Mouse (Mus musculus) embryonic facial prominence, embryonic 15.5 days (tissue): ENCODE results near the gene Gm49387. TPM values are rescaled to one million over a fixed set of nuclear protein-coding genes. Genes with fewer than 3 reads are reported as not detected.
A peak's percentile ranks its signal among the peaks of the same experiment; 100 is the strongest.

Experiments
- ATAC-seq: fragments of 200-750 bp; cut with Nextera tagmentation; 2 replicates; pipeline ENCODE4 v1.8.0; 2017; ENCODE audit warnings: low read depth, moderate TSS enrichment; ENCODE audit not compliant: insufficient number of reproducible peaks, low FRiP score, low TSS enrichment
- H3K27ac ChIP-seq: fragments of 300-500 bp; sonication (generic); replicated peaks from 2 replicates; pipeline ENCODE4 v1.5.1; 2015; ENCODE audit warnings: mild to moderate bottlenecking, inconsistent platforms
- H3K27me3 ChIP-seq: fragments of 300-500 bp; sonication (generic); 2 replicates; pipeline ENCODE4 v1.6.1; 2015; ENCODE audit warnings: inconsistent platforms
- H3K36me3 ChIP-seq: fragments of 300-500 bp; sonication (generic); 2 replicates; pipeline ENCODE4 v1.6.1; 2015; ENCODE audit warnings: mild to moderate bottlenecking, inconsistent platforms
- H3K4me1 ChIP-seq: fragments of 300-500 bp; sonication (generic); 2 replicates; pipeline ENCODE4 v1.6.1; 2015; ENCODE audit warnings: inconsistent platforms
- H3K4me2 ChIP-seq: fragments of 300-500 bp; sonication (generic); replicated peaks from 2 replicates; pipeline ENCODE4 v1.6.1; 2015; ENCODE audit warnings: mild to moderate bottlenecking, inconsistent platforms
- H3K4me3 ChIP-seq: fragments of 300-500 bp; sonication (generic); replicated peaks from 2 replicates; pipeline ENCODE4 v1.5.1; 2015; ENCODE audit warnings: mild to moderate bottlenecking, inconsistent platforms
- H3K9ac ChIP-seq: fragments of 300-500 bp; sonication (generic); 2 replicates; pipeline ENCODE4 v1.6.1; 2015; ENCODE audit warnings: inconsistent platforms
- H3K9me3 ChIP-seq: fragments of 300-500 bp; sonication (generic); replicated peaks from 2 replicates; pipeline ENCODE4 v1.6.1; 2016; ENCODE audit warnings: inconsistent platforms
- WGBS: fragments of 180-500 bp; shearing (Covaris S2); methylation state at CpG from one replicate; pipeline ENCODE4 v1.1.7; 2015; 5-methylcytosine and 5-hydroxymethylcytosine counted together
- polyA plus RNA-seq: library from polyadenylated mRNA; unstranded; fragments of >200 nt; fragmentation: Nextera tagmentation; extraction: Ambion mirVana; gene quantifications from 2 replicates; pipeline ENCODE4 v1.2.1, GENCODE M21; 2015

Gene Gm49387
- polyA plus RNA-seq, 1 experiment from 2014 or later, result 3.8 TPM

DNA sequence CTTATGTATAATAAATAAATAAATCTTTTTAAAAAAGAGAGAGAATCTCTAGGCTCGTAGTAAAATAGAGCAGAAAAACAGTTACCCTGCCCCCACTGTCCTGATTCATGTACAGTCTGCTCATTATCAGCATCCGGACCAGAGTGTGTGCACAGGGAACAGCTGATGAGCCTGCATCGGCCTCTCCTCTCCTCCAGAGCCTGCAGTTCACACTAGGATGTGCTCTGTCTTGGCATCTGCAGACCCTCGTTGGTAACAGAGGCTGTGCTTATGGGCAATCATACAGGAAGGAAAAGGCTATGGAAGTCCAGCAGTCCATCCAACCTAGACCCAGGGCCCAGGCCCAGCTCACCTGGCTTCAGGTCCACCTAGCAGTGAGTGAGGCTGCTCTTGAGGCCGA, 11.4 kb upstream of the Gm49387 start:
- Histone ChIP-seq H3K27me3 (no peaks in the 10 kb centered on the region), H3K9ac (no peak overlapping the region), H3K36me3 (no peaks in the 10 kb centered on the region), H3K4me1 (no peaks in the 10 kb centered on the region), H3K4me3 (no peak overlapping the region), H3K9me3 (no peaks in the 10 kb centered on the region), H3K4me2 (no peak overlapping the region), H3K27ac (no peak overlapping the region)
- ATAC-seq, result no peak
- WGBS, result 74% methylated on average over 5 of the region's 5 CpGs

DNA sequence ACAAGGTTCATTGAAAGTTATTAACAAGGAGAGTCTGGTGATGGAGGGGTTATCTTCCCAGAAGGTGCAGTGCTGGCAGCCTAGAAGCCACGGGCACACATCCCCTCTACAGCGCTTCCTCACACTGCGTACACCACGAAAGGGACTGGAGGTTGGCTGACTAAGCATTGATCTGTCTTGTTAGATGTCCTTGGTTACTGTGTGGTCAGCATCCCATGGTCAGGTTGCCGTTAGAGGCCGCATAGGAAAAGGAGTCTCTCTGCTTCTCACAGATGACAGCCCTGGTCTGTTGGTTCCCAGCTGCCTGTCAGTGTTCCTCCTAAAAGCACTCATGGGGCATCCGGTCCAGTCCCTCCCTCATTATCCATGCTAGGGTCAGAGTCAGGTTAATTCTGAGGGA, 10.5 kb upstream of the Gm49387 start:
- Histone ChIP-seq H3K36me3 (no peaks in the 10 kb centered on the region), H3K27me3 (no peaks in the 10 kb centered on the region), H3K9ac (no peak overlapping the region), H3K4me1 (no peaks in the 10 kb centered on the region), H3K9me3 (no peaks in the 10 kb centered on the region), H3K27ac (no peak overlapping the region), H3K4me2 (no peak overlapping the region), H3K4me3 (no peak overlapping the region)
- ATAC-seq, result no peak
- WGBS, result 84% methylated on average over 7 of the region's 7 CpGs

DNA sequence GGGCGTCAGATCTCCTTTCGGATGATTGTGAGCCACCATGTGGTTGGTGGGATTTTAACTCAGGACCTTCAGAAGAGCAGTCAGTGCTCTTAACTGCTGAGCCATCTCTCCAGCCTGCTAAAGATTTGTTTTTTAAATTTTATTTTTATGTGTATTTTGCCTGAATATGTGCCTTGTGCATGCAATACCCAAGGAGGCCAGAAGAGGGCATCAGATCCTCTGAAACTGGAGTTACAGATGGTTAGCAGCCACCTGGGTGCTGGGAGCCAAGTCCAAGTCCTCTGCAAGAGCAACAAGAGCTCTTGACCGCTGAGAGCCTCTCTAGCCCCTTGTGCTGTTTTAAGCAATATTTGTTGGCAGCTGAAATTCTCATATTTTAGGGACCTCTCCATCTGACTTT, 9.7 kb upstream of the Gm49387 start:
- WGBS, result 97% methylated on average over 3 of the region's 3 CpGs
- no peak overlapping the region for H3K27ac ChIP-seq
- H3K9ac ChIP-seq, result no peak overlapping the region
- H3K9me3 ChIP-seq, result no peaks in the 10 kb centered on the region
- H3K4me3 ChIP-seq, result no peak overlapping the region
- no peak for ATAC-seq
- H3K4me1 ChIP-seq, result no peaks in the 10 kb centered on the region
- no peak overlapping the region for H3K4me2 ChIP-seq
- H3K36me3 ChIP-seq, result no peaks in the 10 kb centered on the region
- no peaks in the 10 kb centered on the region for H3K27me3 ChIP-seq

DNA sequence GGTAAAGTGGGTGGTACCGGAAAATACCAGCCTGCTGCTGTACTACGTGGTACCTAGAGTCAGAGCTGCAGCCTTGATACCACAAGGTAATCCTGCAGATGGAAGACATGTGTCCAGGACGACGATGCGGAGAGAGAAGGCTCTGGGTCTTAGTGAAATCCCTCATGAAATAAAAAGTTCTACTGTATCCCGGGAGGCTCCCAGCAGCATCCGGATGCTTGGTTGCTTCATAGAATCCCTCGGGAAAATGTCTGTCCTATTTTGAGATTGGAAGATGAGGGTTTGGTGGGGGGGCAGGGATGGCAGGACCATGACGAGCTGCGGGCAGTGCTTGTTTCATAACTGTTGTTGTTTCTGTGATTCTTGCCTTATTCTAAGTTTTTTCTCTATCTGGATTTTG, 7.3 kb upstream of the Gm49387 start:
- no peaks in the 10 kb centered on the region for H3K36me3 ChIP-seq
- no peaks in the 10 kb centered on the region for H3K27me3 ChIP-seq
- no peaks in the 10 kb centered on the region for H3K9me3 ChIP-seq
- ATAC-seq, result no peak
- no peak overlapping the region for H3K4me2 ChIP-seq
- H3K27ac ChIP-seq, result no peak overlapping the region
- no peak overlapping the region for H3K4me3 ChIP-seq
- no peaks in the 10 kb centered on the region for H3K4me1 ChIP-seq
- no peak overlapping the region for H3K9ac ChIP-seq
- 77% methylated on average over 10 of the region's 10 CpGs for WGBS

DNA sequence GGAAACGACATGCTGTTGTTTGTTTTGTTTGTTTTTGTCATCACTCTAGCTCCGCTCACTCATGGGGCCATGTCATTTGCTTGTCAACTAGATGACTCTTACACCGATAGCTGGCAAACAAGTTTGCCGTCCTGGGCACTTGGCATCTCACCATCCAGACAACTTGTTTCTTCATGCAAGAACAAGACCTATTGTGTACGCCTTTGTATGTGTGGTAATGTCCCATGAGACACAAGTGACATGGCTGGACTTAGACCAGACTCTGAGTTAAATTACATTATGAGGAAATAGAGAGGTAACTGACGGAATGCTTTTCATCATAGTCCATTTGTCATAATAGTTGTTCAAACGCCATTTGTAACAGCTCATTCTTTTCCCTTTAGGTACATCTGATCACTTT, 5.2 kb upstream of the Gm49387 start:
- H3K4me1 ChIP-seq, result peaks cover 7% of the 10 kb centered on the region
- no peak overlapping the region for H3K9ac ChIP-seq
- H3K4me3 ChIP-seq, result no peak overlapping the region
- no peak overlapping the region for H3K27ac ChIP-seq
- no peaks in the 10 kb centered on the region for H3K36me3 ChIP-seq
- ATAC-seq, result no peak
- no peaks in the 10 kb centered on the region for H3K27me3 ChIP-seq
- 84% methylated on average over 7 of the region's 7 CpGs for WGBS
- H3K9me3 ChIP-seq, result no peaks in the 10 kb centered on the region
- H3K4me2 ChIP-seq, result no peak overlapping the region

DNA sequence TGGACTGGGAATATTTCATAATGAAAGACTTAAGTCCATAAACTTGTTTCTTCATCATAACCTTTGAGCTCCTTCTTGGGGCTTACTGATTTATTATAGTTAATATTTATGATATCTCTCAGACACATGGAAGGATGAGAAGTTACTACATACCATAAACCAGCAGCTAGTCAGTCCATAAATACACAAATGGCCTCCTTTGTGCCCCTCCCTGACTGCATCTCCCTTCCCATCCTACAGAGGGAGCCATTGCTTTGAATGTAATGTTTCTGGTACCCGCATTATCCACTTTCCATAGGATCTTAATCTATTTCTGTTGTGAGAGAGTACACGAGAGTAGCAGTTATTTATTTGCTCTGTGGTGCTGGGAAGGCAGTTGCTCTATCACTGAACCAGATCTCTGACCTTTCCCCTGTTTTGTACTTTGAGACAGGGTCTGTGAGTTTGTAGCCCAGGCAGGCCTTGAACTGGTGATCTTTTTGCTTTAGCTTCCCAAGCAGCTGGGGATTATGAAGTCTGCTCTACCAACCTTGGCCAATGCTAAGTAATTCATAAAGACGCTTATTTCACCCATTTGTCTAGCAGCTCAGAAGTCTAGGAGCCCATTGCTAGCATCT, 4.4 kb upstream of the Gm49387 start:
- no peak for ATAC-seq
- Histone ChIP-seq H3K9ac (no peak overlapping the region), H3K4me3 (no peak overlapping the region), H3K4me2 (no peak overlapping the region), H3K4me1 (peaks cover 12% of the 10 kb centered on the region), H3K36me3 (no peaks in the 10 kb centered on the region), H3K27me3 (no peaks in the 10 kb centered on the region), H3K9me3 (no peaks in the 10 kb centered on the region), H3K27ac (no peak overlapping the region)
- 65% methylated on average over 3 of the region's 3 CpGs for WGBS

DNA sequence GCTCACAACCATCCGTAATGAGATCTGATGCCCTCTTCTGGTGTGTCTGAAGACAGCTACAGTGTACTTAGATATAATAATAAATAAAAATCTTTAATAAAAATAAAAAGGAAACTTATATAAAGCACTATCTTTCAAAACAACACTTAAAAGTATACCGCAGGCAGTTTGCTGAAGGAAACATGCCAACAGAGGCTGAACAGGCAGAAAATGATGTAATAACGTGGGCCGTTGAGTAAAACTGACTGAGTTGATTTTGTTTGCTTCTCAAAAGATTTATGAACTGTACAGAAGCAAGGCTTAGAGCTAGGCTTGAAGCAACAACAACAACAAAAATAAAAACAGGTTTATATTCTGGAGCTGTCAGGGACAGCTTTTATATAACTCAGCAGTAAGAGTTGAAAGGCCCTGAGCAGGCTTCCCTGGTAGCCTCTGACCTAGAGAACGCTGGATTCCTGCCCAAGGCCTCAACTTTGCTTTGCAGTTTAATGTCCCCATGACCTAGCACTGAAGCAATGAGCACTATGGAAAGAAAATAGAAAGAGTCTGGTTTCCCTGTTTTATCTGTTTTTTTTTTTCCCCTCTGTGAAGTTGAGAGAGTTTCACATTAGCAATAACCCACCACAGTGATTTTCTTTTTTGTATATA, 3.6 kb upstream of the Gm49387 start:
- Histone ChIP-seq H3K9ac (no peak overlapping the region), H3K9me3 (no peaks in the 10 kb centered on the region), H3K27me3 (no peaks in the 10 kb centered on the region), H3K4me2 (no peak overlapping the region), H3K36me3 (no peaks in the 10 kb centered on the region), H3K27ac (no peak overlapping the region), H3K4me1 (peaks cover 14% of the 10 kb centered on the region), H3K4me3 (no peak overlapping the region)
- no peak for ATAC-seq
- 89% methylated on average over 5 of the region's 5 CpGs for WGBS

DNA sequence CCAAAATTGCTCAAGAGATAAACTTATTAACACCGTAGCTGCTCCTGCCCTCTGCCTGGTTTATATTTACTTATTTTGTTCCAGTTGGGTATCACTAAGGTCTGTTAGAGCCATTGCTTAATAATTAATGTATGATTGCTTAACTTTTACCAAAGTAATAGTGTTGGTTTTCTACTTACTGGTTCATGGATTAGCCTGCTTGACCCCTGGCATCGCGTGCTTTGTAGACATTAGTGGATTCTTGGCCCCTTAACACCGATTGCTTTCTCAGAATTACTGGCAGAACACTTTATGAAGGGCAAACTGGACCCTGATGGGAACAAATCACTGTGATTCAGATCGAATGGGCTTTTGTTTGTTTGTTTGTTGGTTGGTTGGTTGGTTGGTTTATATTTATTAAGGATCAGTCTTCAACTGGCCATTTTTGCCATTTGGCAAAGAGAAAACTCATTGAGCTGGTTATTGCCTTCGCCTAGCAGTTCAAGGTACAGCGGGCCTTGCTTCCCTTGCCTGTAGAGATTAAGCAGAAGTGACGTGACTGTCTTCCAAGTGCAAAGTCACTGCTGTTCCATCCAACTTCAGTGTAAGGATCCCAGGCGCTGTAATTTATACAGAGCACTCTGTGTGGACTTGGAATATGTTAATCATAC, 953 bp upstream of the Gm49387 start:
- peak overlapping the region; percentile 87 for H3K4me2 ChIP-seq
- no peaks in the 10 kb centered on the region for H3K36me3 ChIP-seq
- no peaks in the 10 kb centered on the region for H3K9me3 ChIP-seq
- H3K4me1 ChIP-seq, result peaks cover 14% of the 10 kb centered on the region
- no peak for ATAC-seq
- H3K9ac ChIP-seq, result peak overlapping the region; percentile 43
- no peaks in the 10 kb centered on the region for H3K27me3 ChIP-seq
- peak overlapping the region; percentile 93; the same call in 1 of the 2 replicates for H3K27ac ChIP-seq
- peak overlapping the region; percentile 87 for H3K4me3 ChIP-seq
- WGBS, result 68% methylated on average over 9 of the region's 9 CpGs

DNA sequence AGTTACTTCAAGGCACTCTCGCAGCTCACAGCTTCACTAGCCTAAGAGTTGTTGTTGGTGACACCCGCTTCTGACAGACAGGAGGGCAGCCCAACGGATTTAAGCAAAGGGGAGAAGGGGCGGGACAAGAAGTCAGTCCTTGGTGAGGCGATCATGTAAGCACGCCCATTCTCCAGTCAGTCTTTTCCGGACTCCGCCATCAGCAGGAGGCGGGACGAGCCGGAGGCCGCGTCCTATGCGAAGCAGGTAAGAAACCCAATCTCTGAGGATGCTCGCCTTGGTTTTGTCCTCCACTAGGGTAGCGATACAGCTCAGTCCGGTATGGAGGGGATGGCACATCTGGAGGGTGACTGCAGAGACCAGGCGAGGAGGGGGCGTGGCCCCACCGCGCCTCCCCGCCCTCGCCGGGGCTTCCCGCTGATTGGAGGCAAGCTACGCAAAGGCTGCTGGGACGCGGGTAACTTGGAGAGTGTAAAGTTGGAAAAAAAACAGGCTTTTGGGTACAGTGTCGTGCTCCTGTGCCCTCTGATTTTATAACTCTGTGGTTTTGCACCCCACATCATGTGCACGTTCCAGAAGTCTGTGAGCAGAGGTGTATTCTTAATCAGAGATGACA, 320 bp upstream of the Gm49387 start, which contains the start of the genes Btd and Hacl1:
Gene Btd (plus strand): TSS at position 139 of the 616 bp plus-strand sequence.
Gene Hacl1 (minus strand): TSS at position 397 of the 616 bp plus-strand sequence.
- H3K4me1 ChIP-seq, result peaks cover 14% of the 10 kb centered on the region
- H3K9ac ChIP-seq, result peak within 1 kb of the TSS; percentile 67
- peak within 1 kb of the TSS; percentile 87 for H3K4me3 ChIP-seq
- peak; percentile 98 for ATAC-seq
- peak within 1 kb of the TSS; percentile 87 for H3K4me2 ChIP-seq
- no peaks in the 10 kb centered on the region for H3K9me3 ChIP-seq
- H3K27me3 ChIP-seq, result no peaks in the 10 kb centered on the region
- no peaks in the 10 kb centered on the region for H3K36me3 ChIP-seq
- peak within 1 kb of the TSS; percentile 93 for H3K27ac ChIP-seq
- 0% methylated on average over 30 of the region's 30 CpGs for WGBS

DNA sequence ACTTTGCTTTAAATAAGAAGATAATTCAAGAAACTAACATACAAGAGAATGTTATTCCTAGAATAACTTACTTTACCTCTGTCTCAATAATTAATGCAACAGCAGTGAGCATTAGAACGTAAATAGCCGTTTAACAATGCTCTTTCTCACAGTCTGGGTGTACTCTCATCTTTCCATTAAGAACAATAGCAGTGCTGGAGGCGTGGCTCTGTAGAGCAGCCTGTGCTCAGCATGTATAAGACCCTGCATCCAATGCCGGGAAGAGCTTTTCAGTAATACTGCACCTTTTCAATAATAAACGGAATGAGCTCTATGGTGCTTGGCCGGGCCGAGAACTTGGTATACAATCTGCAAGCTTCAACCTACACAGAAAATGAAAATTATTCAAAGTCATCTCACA, 10.0 kb downstream of the Gm49387 start:
- ATAC-seq, result no peak
- Histone ChIP-seq H3K4me3 (no peak overlapping the region), H3K27me3 (no peaks in the 10 kb centered on the region), H3K9me3 (no peaks in the 10 kb centered on the region), H3K27ac (no peak overlapping the region), H3K4me2 (no peak overlapping the region), H3K4me1 (no peaks in the 10 kb centered on the region), H3K36me3 (no peaks in the 10 kb centered on the region), H3K9ac (no peak overlapping the region)
- WGBS, result 68% methylated on average over 7 of the region's 7 CpGs

DNA sequence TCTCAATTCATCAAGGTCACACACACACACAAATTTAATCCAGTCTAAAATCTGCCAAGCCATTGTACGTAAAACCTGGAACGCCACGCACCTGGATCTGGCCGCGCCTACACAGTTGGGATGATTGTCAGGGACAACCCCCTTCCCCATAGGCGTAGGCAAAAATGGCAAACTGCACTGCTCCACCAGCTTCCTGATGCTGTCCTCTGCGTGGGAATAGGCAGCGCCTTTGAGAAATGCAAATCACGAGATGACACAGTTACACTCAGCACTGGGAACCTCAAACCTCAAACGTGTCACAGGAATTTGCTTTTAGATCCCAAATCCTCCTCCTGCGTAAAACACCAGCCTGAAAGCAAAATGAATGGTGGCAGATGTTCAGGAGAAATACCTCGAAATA, 17.9 kb downstream of the Gm49387 start:
- no peak overlapping the region; the same call in 1 of the 2 replicates for H3K27ac ChIP-seq
- H3K4me2 ChIP-seq, result no peak overlapping the region
- 74% methylated on average over 12 of the region's 12 CpGs for WGBS
- no peak for ATAC-seq
- H3K9ac ChIP-seq, result no peak overlapping the region
- no peaks in the 10 kb centered on the region for H3K4me1 ChIP-seq
- H3K9me3 ChIP-seq, result no peaks in the 10 kb centered on the region
- 0 out of 2 replicates have a peak, but pooled peaks cover 5% of the 10 kb centered on the region for H3K36me3 ChIP-seq
- no peak overlapping the region for H3K4me3 ChIP-seq
- H3K27me3 ChIP-seq, result no peaks in the 10 kb centered on the region
